Comparison of ENCODE assay signal across 24 mouse cellular contexts in the genomic region with DNA sequence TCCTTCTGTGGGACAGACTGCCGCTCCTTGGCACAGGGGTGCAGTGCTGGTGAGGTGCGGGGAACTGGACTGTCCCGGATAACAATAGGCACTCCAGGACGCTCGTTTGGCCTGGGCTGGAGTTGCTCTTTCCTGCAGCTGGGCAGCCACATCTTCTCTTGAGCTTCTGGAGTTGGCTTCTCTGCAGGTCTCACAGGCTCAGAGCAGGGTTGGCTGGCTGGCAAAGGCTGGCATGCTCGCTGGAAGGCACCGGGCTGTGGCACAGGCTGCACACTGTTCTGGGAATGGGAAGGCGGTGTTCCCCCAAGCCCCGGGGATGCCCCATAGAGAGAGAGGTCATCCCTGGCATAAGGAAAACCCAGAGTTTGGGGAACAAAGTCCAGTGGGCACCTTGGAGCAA. TPM values are rescaled to one million over a fixed set of nuclear protein-coding genes. Genes with fewer than 3 reads are reported as not detected.
A peak's percentile ranks its signal among the peaks of the same experiment; 100 is the strongest.
DNase-seq lines count a peak whose midpoint lies in the region; ATAC-seq and TF ChIP-seq lines count a peak whose summit lies in the region.
"Had no signal": no experiment of that assay in that cellular context is flagged by ENCODE, and none has a peak within 500 bp of the region (broad histone marks: within the 10 kb centered on the region; RNA-seq: fewer than 3 reads in every experiment).

No protein-coding gene starts in this region.

- peaks cover 87% of the 10 kb centered on the region for H3K36me3 ChIP-seq in G1E (replicated peaks)

- peak; percentile 59 for DNase-seq in adrenal gland, postnatal 10 days
- DNase-seq in adrenal gland, adult 2 months = no peak
- DNase-seq in layer of hippocampus, adult 2 months (ENCODE audit: low spot score in 2 of 2) = peak; percentile 16 to 36
- DNase-seq in layer of hippocampus, adult 9-10 months (ENCODE audit: low spot score) = no peak
- peak; percentile 38 for DNase-seq in right cerebral cortex, adult 18-20 months
- no peak for DNase-seq in right cerebral cortex, postnatal 25 days
- DNase-seq in G1E (ENCODE audit: low spot score) = no peak
- DNase-seq: adrenal gland, adult 8-10 months; B cell, adult 2 months; cerebellum, adult 18-20 months; cerebellum, adult 9-11 months; cerebellum, postnatal 36 days; gastrocnemius, postnatal 10 days; heart, adult 2 months; heart, postnatal 4 days had no signal

- H3K4me3 ChIP-seq in layer of hippocampus, adult 2 months = no peak overlapping the region
- peak overlapping the region; percentile 28; the same call in 1 of the 2 replicates for H3K4me3 ChIP-seq in G1E (ENCODE audit: low read depth, low read length)
- H3K4me3 ChIP-seq: embryonic facial prominence, embryonic 13.5 days; forebrain, embryonic 12.5 days; heart, adult 2 months; heart, embryonic 12.5 days had no signal

- TF ChIP-seq CTCF in layer of hippocampus, adult 2 months (conservative IDR thresholded peaks at IDR 0.05) = no peak
- TF ChIP-seq CTCF in G1E (IDR thresholded peaks at IDR 0.05; ENCODE audit: low read depth, low read length) = no peak

- H3K9me3 ChIP-seq in G1E (replicated peaks) = no peaks in the 10 kb centered on the region
- H3K9me3 ChIP-seq: embryonic facial prominence, embryonic 13.5 days; forebrain, embryonic 12.5 days; heart, embryonic 12.5 days had no signal

- no peak for ATAC-seq in G1E (ENCODE audit: extremely low read depth, insufficient number of reproducible peaks, low FRiP score, poor library complexity, severe bottlenecking)
- ATAC-seq: CD4-positive, CD25-positive, alpha-beta regulatory T cell, adult 4 months; forebrain, embryonic 16.5 days had no signal

- peak overlapping the region; percentile 62; the same call in 1 of the 2 replicates for H3K27ac ChIP-seq in layer of hippocampus, adult 2 months
- H3K27ac ChIP-seq: embryonic facial prominence, embryonic 13.5 days; forebrain, embryonic 12.5 days; heart, adult 2 months; hindbrain, embryonic 14.5 days had no signal

- no peaks in the 10 kb centered on the region for H3K27me3 ChIP-seq in G1E (ENCODE audit: insufficient read depth, low read length)
- H3K27me3 ChIP-seq: embryonic facial prominence, embryonic 13.5 days; heart, embryonic 12.5 days had no signal

- H3K4me1 ChIP-seq in G1E (ENCODE audit: insufficient read depth, low read depth, low read length) = peaks cover 84% of the 10 kb centered on the region

RNA-seq across cellular contexts. Expression of a gene that starts 4.8 kb away (rescaled TPM):
- 10 to 100 TPM; 38.2 to 40.2 TPM for total RNA-seq in adrenal gland, postnatal 10 days (2021)
- total RNA-seq in adrenal gland, adult 2 months (2021) = 10 to 100 TPM; 40.5 to 53.8 TPM
- polyA plus RNA-seq in adrenal gland, adult 2 months (2012; rRNA removed) = 33.0 and 42.8 TPM in 2 replicates
- total RNA-seq in layer of hippocampus, adult 2 months (2021) = 10 to 100 TPM; 29.4 to 32.4 TPM
- 88.1 and 99.3 TPM in 2 replicates for total RNA-seq in G1E (2014; fragmentation: Nextera tagmentation)
- total RNA-seq in G1E (2017) = 20.1 and 21.1 TPM in 2 replicates
- polyA plus RNA-seq in G1E (2012) = 154 and 169 TPM in 2 replicates

RNA-seq across cellular contexts. Expression of a gene that starts 21.3 kb away (rescaled TPM):
- total RNA-seq in adrenal gland, postnatal 10 days (2021) = not detected
- not detected for total RNA-seq in adrenal gland, adult 2 months (2021)
- polyA plus RNA-seq in adrenal gland, adult 2 months (2012; rRNA removed) = not detected in 2 replicates
- not detected for total RNA-seq in layer of hippocampus, adult 2 months (2021)
- not detected in 2 replicates for total RNA-seq in G1E (2014; fragmentation: Nextera tagmentation)
- total RNA-seq in G1E (2017) = 0.16 TPM in 1 of 2 replicates, not detected in the other
- polyA plus RNA-seq in G1E (2012) = not detected in 2 replicates
- total RNA-seq: adrenal gland, adult 8-10 months; gastrocnemius, postnatal 10 days; gastrocnemius, postnatal 4 days; heart, adult 2 months; heart, postnatal 4 days had no signal
- polyA plus RNA-seq: CD4-positive, CD25-positive, alpha-beta regulatory T cell, adult 4 months; embryonic facial prominence, embryonic 13.5 days; forebrain, embryonic 12.5 days; forebrain, embryonic 16.5 days; frontal cortex, adult 2 months; heart, adult 2 months; heart, embryonic 12.5 days; heart, embryonic 16.5 days; hindbrain, embryonic 14.5 days had no signal

Comparison
In these comparisons a context has a peak if more than half of its experiments do, and no peak if none do; other contexts are left out.
1. DNase-seq: peak in adrenal gland, postnatal 10 days (single experiment), layer of hippocampus, adult 2 months (2 of 2) and right cerebral cortex, adult 18-20 months (single experiment); none in adrenal gland, adult 2 months (single experiment), layer of hippocampus, adult 9-10 months (single experiment), right cerebral cortex, postnatal 25 days (single experiment) and G1E (single experiment).